Mouse (Mus musculus) embryonic fibroblast, embryonic 13.5 days (primary cell): ENCODE data around the gene Dicer1.

ENCODE experiments used
- CTCF ChIP-seq: IDR thresholded peaks from 2 replicates; pipeline ENCODE4 v1.5.1; 2011; ENCODE audit warnings: mild to moderate bottlenecking, control low read depth, low read length, moderate library complexity, borderline replicate concordance; ENCODE audit not compliant: insufficient read depth
- POLR2A ChIP-seq: IDR thresholded peaks from 2 replicates; pipeline ENCODE4 v1.6.1; 2011; ENCODE audit warnings: low read depth, mild to moderate bottlenecking, control low read depth, low read length, moderate library complexity

DNA sequence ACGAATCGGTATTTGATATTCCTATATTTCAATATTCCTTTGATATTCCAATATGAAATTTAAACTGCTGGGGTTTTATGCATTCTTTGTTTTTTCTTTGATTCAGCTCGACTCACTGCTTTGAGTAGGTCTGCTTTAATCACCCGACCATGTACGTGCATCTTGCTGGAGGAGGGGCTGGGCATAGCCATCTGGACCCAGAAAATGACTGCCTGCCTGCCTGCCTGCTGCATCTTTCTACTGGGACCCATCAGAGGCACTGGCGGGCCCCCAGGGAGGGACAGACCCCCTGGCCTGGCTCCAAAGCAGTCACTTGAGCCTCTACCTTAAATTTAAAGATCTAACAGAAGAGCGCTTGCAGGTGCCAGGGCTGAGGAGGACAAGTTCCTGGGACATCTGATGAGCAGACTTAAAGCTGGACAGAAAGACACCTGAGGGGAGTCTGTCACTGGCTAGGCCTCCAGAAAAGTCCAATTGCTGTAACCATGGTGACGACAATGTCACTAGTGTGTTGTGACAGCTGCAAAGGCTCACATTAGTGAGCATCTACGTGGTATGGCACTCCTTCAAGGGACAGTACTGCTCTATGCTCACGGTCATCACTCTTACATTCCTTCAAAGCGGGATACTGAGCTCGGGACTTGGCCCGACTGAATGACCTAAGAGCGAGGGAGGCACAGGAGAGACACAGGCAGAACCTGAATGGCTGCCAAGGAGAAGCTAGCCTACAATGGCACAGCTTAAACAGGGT lies 101.1 kb downstream of the Dicer1 start:
- TF ChIP-seq CTCF, result no peak
- no peak for TF ChIP-seq POLR2A
